Mouse (Mus musculus) spleen, adult 2 months (tissue): ENCODE measurements around the gene Gm2056. TPM values are rescaled to one million over a fixed set of nuclear protein-coding genes. Genes with fewer than 3 reads are reported as not detected.
"Not testable (repeated sequence)": the region's sequence is repeated elsewhere in the genome, so short reads cannot be mapped to it uniquely, and the experiment has no call there.

Source experiments
- DNase-seq, 2 experiments: peaks; one replicate each; pipeline versions ENCODE4 v3.0.0 to v3.0.0-alpha.2; 2012 to 2021; ENCODE audit warnings: low spot score in 2 of 2, low read depth in 1 of 2
- H3K27ac ChIP-seq: fragments of 200-500 bp; 2 replicates; pipeline ENCODE4 v1.5.1; 2012; ENCODE audit warnings: low read length, inconsistent platforms; ENCODE audit not compliant: insufficient read depth
- H3K27me3 ChIP-seq: fragments of 200-500 bp; 2 replicates; pipeline ENCODE4 v1.6.1; 2012; ENCODE audit warnings: mild to moderate bottlenecking, moderate library complexity, low read length, inconsistent platforms; ENCODE audit not compliant: control insufficient read depth, insufficient read depth
- H3K36me3 ChIP-seq: fragments of 200-500 bp; 2 replicates; pipeline ENCODE4 v1.6.1; 2012; ENCODE audit warnings: mild to moderate bottlenecking, low read length, inconsistent platforms; ENCODE audit not compliant: control insufficient read depth, insufficient read depth
- H3K4me1 ChIP-seq: fragments of 200-500 bp; 2 replicates; pipeline ENCODE4 v1.6.1; 2011; ENCODE audit warnings: inconsistent platforms; ENCODE audit not compliant: control insufficient read depth, insufficient read depth, insufficient read length
- H3K4me3 ChIP-seq: fragments of 200-500 bp; 2 replicates; pipeline ENCODE4 v1.5.1; 2011; ENCODE audit warnings: mild to moderate bottlenecking, inconsistent platforms; ENCODE audit not compliant: insufficient read depth, insufficient read length; ENCODE audit errors: extremely low read depth
- WGBS: fragments of 180-500 bp; shearing (Covaris S2); methylation state at CpG from one replicate; pipeline ENCODE4 v1.1.7; 2018; 5-methylcytosine and 5-hydroxymethylcytosine counted together
- polyA plus RNA-seq: library from polyadenylated mRNA; depleted of rRNA; stranded (reverse); fragments of >200 nt; gene quantifications from 2 replicates; pipeline ENCODE4 v1.2.3, GENCODE M21; 2012; rRNA removed

The Gm2056 gene
- not detected in 2 replicates for polyA plus RNA-seq

- H3K27me3 ChIP-seq, H3K4me1 ChIP-seq, H3K27ac ChIP-seq, DNase-seq, H3K4me3 ChIP-seq, H3K36me3 ChIP-seq: not testable (repeated sequence)
- 79% methylated on average over 1 of the region's 1 CpGs for WGBS
These were observed at the start of gene Gm2056 for GRCm38 (mm10) chr12:88026704-88027103. Gene Gm2056 (plus strand): TSS chr12:88027004.

- H3K36me3 ChIP-seq, H3K27ac ChIP-seq, DNase-seq, H3K4me1 ChIP-seq, H3K4me3 ChIP-seq, H3K27me3 ChIP-seq: not testable (repeated sequence)
These were observed 42.8 kb upstream of the Gm2056 start for GRCm38 (mm10) chr12:87984000-87984399.

DNA sequence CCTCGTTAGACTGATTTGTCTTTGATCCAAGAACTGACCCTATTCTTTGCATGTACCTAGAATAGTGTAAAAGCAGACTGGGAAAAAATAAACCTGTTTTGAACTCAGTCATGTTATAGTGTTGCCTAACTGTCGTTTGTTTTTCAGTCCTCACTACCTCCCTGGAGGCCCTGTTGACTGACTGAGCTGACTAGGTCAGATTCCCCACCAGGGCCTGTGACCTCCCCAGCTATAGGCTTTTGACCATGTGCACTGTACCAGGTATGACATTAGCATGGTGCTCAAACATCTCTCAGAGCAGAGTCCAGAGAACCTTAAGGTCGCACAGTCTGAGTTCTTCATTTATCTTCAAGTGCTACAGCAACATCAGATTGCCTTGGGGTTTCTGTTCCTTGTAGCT lies 22.7 kb upstream of the Gm2056 start:
- not testable (repeated sequence) for DNase-seq, H3K4me1 ChIP-seq, H3K27me3 ChIP-seq, H3K4me3 ChIP-seq, H3K27ac ChIP-seq, H3K36me3 ChIP-seq
- 72% methylated on average over 3 of the region's 3 CpGs for WGBS

- not testable (repeated sequence) for H3K4me1 ChIP-seq, H3K4me3 ChIP-seq, H3K27me3 ChIP-seq, H3K36me3 ChIP-seq, H3K27ac ChIP-seq, DNase-seq
- WGBS, result 100% methylated on average over 1 of the region's 1 CpGs
These were observed 15.3 kb upstream of the Gm2056 start, which contains the start of gene Gm2075 for GRCm38 (mm10) chr12:88011548-88011947. Gene Gm2075 (plus strand): TSS chr12:88011848.

DNA sequence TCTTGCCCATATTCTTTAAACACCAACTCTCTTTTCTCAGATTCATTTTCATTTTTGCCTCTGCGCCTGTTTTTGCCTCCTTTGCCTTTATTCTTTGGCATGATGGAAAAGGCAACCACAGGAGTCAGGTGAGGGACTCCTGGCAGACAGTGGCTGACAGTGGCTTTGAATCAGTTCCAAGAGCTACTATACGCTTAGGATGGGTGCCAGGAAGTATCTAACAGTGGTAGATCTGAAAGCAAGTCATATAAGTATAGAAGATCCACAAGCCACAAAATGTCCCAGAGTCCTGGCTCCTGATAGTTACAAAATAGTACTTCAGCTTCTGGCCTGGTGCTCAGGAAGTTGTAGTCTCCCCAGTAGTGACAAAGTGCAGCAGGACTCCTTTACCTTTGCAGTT lies 8.1 kb upstream of the Gm2056 start, which contains the start of gene Gm6803:
TSS of gene Gm6803 (minus strand) at position 101 of the 400 bp plus-strand sequence.
- H3K4me3 ChIP-seq, H3K27ac ChIP-seq, H3K27me3 ChIP-seq, H3K4me1 ChIP-seq, H3K36me3 ChIP-seq, DNase-seq: not testable (repeated sequence)
- 73% methylated on average over 2 of the region's 2 CpGs for WGBS

DNA sequence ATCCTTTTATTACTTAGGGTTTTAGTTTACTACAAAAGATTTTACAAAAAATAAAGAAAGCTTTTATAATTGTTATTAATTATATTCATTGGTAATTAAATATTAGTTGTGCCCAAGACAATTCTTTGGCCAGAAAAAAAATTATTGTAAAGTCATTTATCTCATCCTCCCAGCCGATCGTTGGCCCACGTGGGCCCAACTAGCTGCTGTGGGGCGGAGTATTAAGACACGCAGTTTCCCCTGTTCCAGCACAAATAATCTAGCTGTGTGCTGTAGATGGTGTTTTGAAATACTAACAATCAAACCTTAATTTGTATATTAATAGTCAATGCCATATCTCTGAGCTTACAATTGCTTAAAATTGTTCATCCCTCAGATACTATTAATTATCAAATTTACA lies 5.4 kb downstream of the Gm2056 start:
- H3K27ac ChIP-seq, H3K27me3 ChIP-seq, DNase-seq, H3K4me1 ChIP-seq, H3K4me3 ChIP-seq, H3K36me3 ChIP-seq: not testable (repeated sequence)
- WGBS, result 91% methylated on average over 5 of the region's 5 CpGs

DNA sequence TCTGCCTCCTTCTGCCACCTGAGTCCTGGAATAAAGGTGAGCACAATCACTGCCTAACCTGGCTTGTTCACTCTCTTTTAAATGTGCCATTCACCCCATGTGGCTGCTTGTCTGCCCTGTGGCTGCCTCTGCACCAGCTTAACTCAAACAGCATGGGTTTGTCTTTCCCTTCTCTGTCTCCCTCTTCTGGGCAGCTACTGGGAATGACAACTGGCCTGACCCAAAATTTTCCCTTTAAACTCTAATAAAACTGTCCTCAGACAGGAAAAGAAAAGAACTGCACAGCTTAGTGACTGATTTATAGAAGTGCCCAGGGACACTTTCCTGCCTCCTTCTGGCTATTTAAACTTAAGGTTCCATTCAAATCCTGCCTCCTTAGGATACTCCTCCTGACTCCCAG lies 12.3 kb downstream of the Gm2056 start:
- not testable (repeated sequence) for H3K27me3 ChIP-seq, H3K27ac ChIP-seq, H3K4me1 ChIP-seq, DNase-seq, H3K4me3 ChIP-seq, H3K36me3 ChIP-seq

- not testable (repeated sequence) for H3K27ac ChIP-seq
- 95% methylated on average over 1 of the region's 1 CpGs for WGBS
These were observed 12.9 kb downstream of the Gm2056 start for GRCm38 (mm10) chr12:88039703-88040102.

GRCm38 (mm10) chr12:88045226-88045625 lies 18.4 kb downstream of the Gm2056 start:
- not testable (repeated sequence) for H3K4me3 ChIP-seq, H3K36me3 ChIP-seq, H3K27ac ChIP-seq, H3K4me1 ChIP-seq, H3K27me3 ChIP-seq, DNase-seq
- 68% methylated on average over 1 of the region's 1 CpGs for WGBS

More at GRCm38 (mm10) chr12:88039703-88040102, 12.9 kb downstream of the Gm2056 start:
- H3K27me3 ChIP-seq, H3K4me1 ChIP-seq, H3K4me3 ChIP-seq, DNase-seq, H3K36me3 ChIP-seq: not testable (repeated sequence)

Other genes with a start within 250 kb of the Gm2056 start
- gene Gm21936, start 231.5 kb upstream of the Gm2056 start, polyA plus RNA-seq, result not detected in 2 replicates
- gene BB287469, start 210.4 kb upstream of the Gm2056 start, polyA plus RNA-seq, result not detected in 2 replicates
- gene Gm2001, start 184.7 kb upstream of the Gm2056 start, polyA plus RNA-seq, result not detected in 2 replicates
- gene Gm2016, start 152.9 kb upstream of the Gm2056 start, polyA plus RNA-seq, result not detected in 2 replicates
- gene Gm2022, start 131.6 kb upstream of the Gm2056 start, polyA plus RNA-seq, result not detected in 2 replicates
- not detected in 2 replicates for gene Gm2035, start 107.1 kb upstream of the Gm2056 start, polyA plus RNA-seq
- not detected in 2 replicates for gene Gm2042, start 72.9 kb upstream of the Gm2056 start, polyA plus RNA-seq
- gene Gm2075, start 15.2 kb upstream of the Gm2056 start, polyA plus RNA-seq, result not detected in 2 replicates
- gene Gm6803, start 8.2 kb upstream of the Gm2056 start, polyA plus RNA-seq, result not detected in 2 replicates
- not detected in 2 replicates for gene Gm16368, start 56.7 kb downstream of the Gm2056 start, polyA plus RNA-seq
- not detected in 2 replicates for gene Gm10436, start 155.1 kb downstream of the Gm2056 start, polyA plus RNA-seq
- gene Gm8332, start 223.1 kb downstream of the Gm2056 start, polyA plus RNA-seq, result not detected in 2 replicates
- not detected in 2 replicates for gene Gm5662, start 247.5 kb downstream of the Gm2056 start, polyA plus RNA-seq